Mouse (Mus musculus) lung, postnatal 10 days (tissue): Measurements from ENCODE around the gene Fbxl3.

Experiments
- DNase-seq: peaks from one replicate; pipeline ENCODE4 v3.0.0; 2021

Fbxl3 gene

GRCm38 (mm10) chr14:103099238-103099933 lies at the start of gene Fbxl3:
TSS of gene Fbxl3 (minus strand) at chr14:103099566.
- DNase-seq: peak; percentile 97

GRCm38 (mm10) chr14:103131991-103132390 lies 32.6 kb upstream of the Fbxl3 start:
- peak; percentile 45 for DNase-seq

- no peak for DNase-seq
These were observed 26.4 kb upstream of the Fbxl3 start for GRCm38 (mm10) chr14:103125756-103126155.

- no peak for DNase-seq
These were observed 15.8 kb upstream of the Fbxl3 start for GRCm38 (mm10) chr14:103114994-103115670.

- DNase-seq: no peak
These were observed 13.4 kb upstream of the Fbxl3 start for GRCm38 (mm10) chr14:103112606-103113363.

- DNase-seq: no peak
These were observed 10.6 kb upstream of the Fbxl3 start for GRCm38 (mm10) chr14:103109971-103110370.

- DNase-seq: no peak
These were observed 6.9 kb upstream of the Fbxl3 start for GRCm38 (mm10) chr14:103106301-103106700.

GRCm38 (mm10) chr14:103102731-103103335 lies 3.5 kb upstream of the Fbxl3 start:
- no peak for DNase-seq

GRCm38 (mm10) chr14:103102246-103102645 lies 2.9 kb upstream of the Fbxl3 start:
- no peak for DNase-seq

- DNase-seq: no peak
These were observed 1.8 kb upstream of the Fbxl3 start for GRCm38 (mm10) chr14:103101171-103101570.

- no peak for DNase-seq
These were observed 930 bp upstream of the Fbxl3 start for GRCm38 (mm10) chr14:103100296-103100695.

GRCm38 (mm10) chr14:103098587-103099235 lies 655 bp downstream of the Fbxl3 start:
- peak; percentile 92 for DNase-seq

- DNase-seq: no peak
These were observed 1.2 kb downstream of the Fbxl3 start for GRCm38 (mm10) chr14:103098213-103098586.

GRCm38 (mm10) chr14:103096621-103097020 lies 2.7 kb downstream of the Fbxl3 start:
- DNase-seq: peak; percentile 45

GRCm38 (mm10) chr14:103095826-103096225 lies 3.5 kb downstream of the Fbxl3 start:
- DNase-seq: no peak

- DNase-seq: no peak
These were observed 4.3 kb downstream of the Fbxl3 start for GRCm38 (mm10) chr14:103095036-103095435.

GRCm38 (mm10) chr14:103093670-103094069 lies 5.7 kb downstream of the Fbxl3 start:
- no peak for DNase-seq

- DNase-seq: no peak
These were observed 6.1 kb downstream of the Fbxl3 start for GRCm38 (mm10) chr14:103093236-103093635.

GRCm38 (mm10) chr14:103088624-103089023 lies 10.7 kb downstream of the Fbxl3 start:
- DNase-seq: peak; percentile 77

GRCm38 (mm10) chr14:103087846-103088245 lies 11.5 kb downstream of the Fbxl3 start:
- no peak for DNase-seq

- no peak for DNase-seq
These were observed 12.6 kb downstream of the Fbxl3 start for GRCm38 (mm10) chr14:103086671-103087324.

GRCm38 (mm10) chr14:103085840-103086533 lies 13.4 kb downstream of the Fbxl3 start:
- no peak for DNase-seq
